Comparison of ENCODE assay signal across 28 mouse cellular contexts in genomic region chr6:51598058-51598457, GRCm38 (mm10).
DNase-seq lines count a peak whose midpoint lies in the region; ATAC-seq lines count a peak whose summit lies in the region.
"Had no signal": no experiment of that assay in that cellular context is flagged by ENCODE, and none has a peak within 500 bp of the region (broad histone marks: within the 10 kb centered on the region; RNA-seq: fewer than 3 reads in every experiment).

No protein-coding gene starts in this region.

- ATAC-seq in hindbrain, embryonic 13.5 days (ENCODE audit: low FRiP score): no peak
- no peak for ATAC-seq in hindbrain, embryonic 16.5 days
- ATAC-seq in megakaryocyte, adult 5-6 weeks (ENCODE audit: poor library complexity, severe bottlenecking): no peak
- no peak for ATAC-seq in hindbrain, embryonic 15.5 days (ENCODE audit: low FRiP score, low read depth)
- no peak for ATAC-seq in CD4-positive, CD25-positive, alpha-beta regulatory T cell, adult 4 months
- ATAC-seq: intestine, embryonic 15.5 days; liver, embryonic 12.5 days had no signal

- no peaks in the 10 kb centered on the region for H3K36me3 ChIP-seq in hindbrain, embryonic 13.5 days
- H3K36me3 ChIP-seq in hindbrain, embryonic 16.5 days (ENCODE audit: control insufficient read depth, insufficient read depth, low read length): no peaks in the 10 kb centered on the region
- H3K36me3 ChIP-seq in megakaryocyte, embryonic 14.5 days (replicated peaks; ENCODE audit: low read length): no peaks in the 10 kb centered on the region
- no peaks in the 10 kb centered on the region for H3K36me3 ChIP-seq in hindbrain, embryonic 15.5 days
- H3K36me3 ChIP-seq: forebrain, embryonic 12.5 days; heart, embryonic 12.5 days; intestine, embryonic 15.5 days; liver, embryonic 12.5 days; neural tube, embryonic 13.5 days had no signal

- H3K4me2 ChIP-seq in hindbrain, embryonic 13.5 days: no peak overlapping the region
- H3K4me2 ChIP-seq in hindbrain, embryonic 16.5 days (ENCODE audit: low read length): no peak overlapping the region
- H3K4me2 ChIP-seq in hindbrain, embryonic 15.5 days: no peak overlapping the region
- H3K4me2 ChIP-seq: forebrain, embryonic 12.5 days; heart, embryonic 12.5 days; intestine, embryonic 15.5 days; liver, embryonic 12.5 days; neural tube, embryonic 13.5 days had no signal

- peak overlapping the region; percentile 35 for H3K27ac ChIP-seq in hindbrain, embryonic 13.5 days
- H3K27ac ChIP-seq in hindbrain, embryonic 16.5 days (ENCODE audit: low read depth, low read length): no peak overlapping the region
- 0 out of 2 replicates have a peak overlapping the region, but pooled peaks have one; percentile 15 for H3K27ac ChIP-seq in hindbrain, embryonic 15.5 days (replicated peaks)
- H3K27ac ChIP-seq: forebrain, embryonic 12.5 days; intestine, embryonic 15.5 days; liver, embryonic 12.5 days; macrophage; neural tube, embryonic 13.5 days had no signal

- H3K9ac ChIP-seq in hindbrain, embryonic 13.5 days: no peak overlapping the region
- H3K9ac ChIP-seq in hindbrain, embryonic 16.5 days (ENCODE audit: low read depth, low read length): no peak overlapping the region
- no peak overlapping the region for H3K9ac ChIP-seq in hindbrain, embryonic 15.5 days
- H3K9ac ChIP-seq: forebrain, embryonic 12.5 days; heart, embryonic 12.5 days; intestine, embryonic 15.5 days; liver, embryonic 12.5 days; neural tube, embryonic 13.5 days had no signal

- WGBS in hindbrain, embryonic 13.5 days: 73% methylated on average over 7 of the region's 7 CpGs
- 71% methylated on average over 7 of the region's 7 CpGs for WGBS in hindbrain, embryonic 16.5 days
- 70% methylated on average over 7 of the region's 7 CpGs for WGBS in hindbrain, embryonic 15.5 days

- H3K27me3 ChIP-seq in hindbrain, embryonic 13.5 days: no peaks in the 10 kb centered on the region
- no peaks in the 10 kb centered on the region for H3K27me3 ChIP-seq in hindbrain, embryonic 16.5 days (replicated peaks; ENCODE audit: control insufficient read depth, insufficient read depth, low read length)
- H3K27me3 ChIP-seq in megakaryocyte, embryonic 14.5 days (replicated peaks): peaks cover 36% of the 10 kb centered on the region
- H3K27me3 ChIP-seq in hindbrain, embryonic 15.5 days: no peaks in the 10 kb centered on the region
- H3K27me3 ChIP-seq: CH12.LX; forebrain, embryonic 12.5 days; heart, embryonic 12.5 days; intestine, embryonic 15.5 days had no signal

- H3K4me3 ChIP-seq in hindbrain, embryonic 13.5 days: no peak overlapping the region
- no peak overlapping the region for H3K4me3 ChIP-seq in hindbrain, embryonic 16.5 days (ENCODE audit: low read length)
- peak overlapping the region; percentile 23 for H3K4me3 ChIP-seq in megakaryocyte, embryonic 14.5 days (replicated peaks)
- no peak overlapping the region for H3K4me3 ChIP-seq in hindbrain, embryonic 15.5 days
- H3K4me3 ChIP-seq: erythroblast, embryonic 14.5 days; forebrain, embryonic 12.5 days; heart, embryonic 12.5 days; intestine, embryonic 15.5 days; liver, embryonic 12.5 days; neural tube, embryonic 13.5 days had no signal

- H3K9me3 ChIP-seq in hindbrain, embryonic 13.5 days: no peaks in the 10 kb centered on the region
- no peaks in the 10 kb centered on the region for H3K9me3 ChIP-seq in hindbrain, embryonic 16.5 days (ENCODE audit: control insufficient read depth, low read length)
- peaks cover 15% of the 10 kb centered on the region for H3K9me3 ChIP-seq in megakaryocyte, embryonic 14.5 days
- no peaks in the 10 kb centered on the region for H3K9me3 ChIP-seq in hindbrain, embryonic 15.5 days
- H3K9me3 ChIP-seq: forebrain, embryonic 12.5 days; intestine, embryonic 15.5 days had no signal

- peak; percentile 42 for DNase-seq in Muller cell, postnatal 12 days (ENCODE audit: inconsistent ontology term)
- DNase-seq: adrenal gland, adult 8-10 months; B cell, adult 2 months; cerebellum, adult 2 months; cerebellum, postnatal 14 days; gastrocnemius, postnatal 10 days; kidney, adult 9 months; kidney, postnatal 36 days; layer of hippocampus, postnatal 36 days; left cerebral cortex, postnatal 4 days; lung, adult 2 months; lung, postnatal 10 days; right cerebral cortex, postnatal 14 days; thymus, postnatal 4 days had no signal

- peaks cover 36% of the 10 kb centered on the region for H3K4me1 ChIP-seq in hindbrain, embryonic 13.5 days (replicated peaks)
- H3K4me1 ChIP-seq in hindbrain, embryonic 16.5 days (ENCODE audit: control insufficient read depth, insufficient read depth, low read depth, low read length): peaks cover 2% of the 10 kb centered on the region; the same call in 1 of the 2 replicates
- no peaks in the 10 kb centered on the region; the same call in 1 of the 2 replicates for H3K4me1 ChIP-seq in megakaryocyte, embryonic 14.5 days
- H3K4me1 ChIP-seq in hindbrain, embryonic 15.5 days (replicated peaks): peaks cover 25% of the 10 kb centered on the region
- H3K4me1 ChIP-seq: liver, embryonic 12.5 days had no signal
